Mouse (Mus musculus) granulocyte monocyte progenitor cell, adult 5-6 weeks (primary cell): ENCODE data around the gene Angptl3. TPM values are rescaled to one million over a fixed set of nuclear protein-coding genes. Genes with fewer than 3 reads are reported as not detected.

Experiments
- ATAC-seq: replicated peaks from 2 replicates; pipeline ENCODE4 v1.8.0; 2016; ENCODE audit warnings: mild to moderate bottlenecking, moderate TSS enrichment, inconsistent platforms; ENCODE audit not compliant: poor library complexity, severe bottlenecking
- total RNA-seq, 2 experiments: library from RNA; stranded (forward) in 1 of 2; stranded (reverse) in 1 of 2; fragments of 200-712, 200-1000 nt in 1 of 2; fragments of >200 nt in 1 of 2; fragmentation: Nextera tagmentation in 1 of 2; gene quantifications; 2 replicates each; pipeline ENCODE4 v1.2.3; 2014 to 2017

Angptl3 gene
- 0.56 and 1.1 TPM in 2 replicates for total RNA-seq (2014; fragmentation: Nextera tagmentation)
- 0.73 and 10.7 TPM in 2 replicates for total RNA-seq (2017)

DNA sequence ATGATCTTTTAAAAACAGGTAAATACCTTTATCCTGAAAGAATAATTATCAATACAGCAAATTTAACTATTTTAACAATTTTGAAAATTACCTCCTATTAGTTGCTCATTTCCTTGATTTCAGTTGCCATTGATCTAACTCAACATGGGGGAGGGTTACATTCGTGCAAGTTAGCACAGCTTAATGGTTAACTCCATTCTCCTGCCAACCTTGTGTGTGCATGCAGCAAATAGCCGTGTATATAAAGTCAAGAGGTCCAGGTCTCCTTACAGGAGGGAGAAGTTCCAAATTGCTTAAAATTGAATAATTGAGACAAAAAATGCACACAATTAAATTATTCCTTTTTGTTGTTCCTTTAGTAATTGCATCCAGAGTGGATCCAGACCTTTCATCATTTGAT is at the start of gene Angptl3:
TSS of gene Angptl3 (plus strand) at position 269 of the 400 bp plus-strand sequence.
- ATAC-seq = no peak

DNA sequence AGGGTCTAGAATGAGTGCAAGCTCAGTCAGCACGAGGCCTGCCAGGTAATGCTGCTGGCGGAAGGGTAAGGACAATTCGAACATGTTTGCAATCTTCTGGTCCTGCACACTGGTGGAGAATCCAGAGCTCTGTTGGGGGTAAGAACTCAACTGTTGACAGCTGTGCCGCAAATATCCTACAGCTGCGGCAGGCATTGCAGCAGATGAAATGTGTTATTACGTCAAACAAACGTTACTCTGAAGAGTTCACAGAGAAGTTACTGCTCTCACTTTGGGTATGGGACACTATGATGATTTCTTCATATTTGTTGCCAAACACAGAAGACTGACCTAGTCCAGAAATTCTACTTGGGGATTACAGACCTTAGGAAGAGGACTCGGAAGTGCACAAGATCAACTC is 46.1 kb upstream of the Angptl3 start:
- no peak for ATAC-seq

DNA sequence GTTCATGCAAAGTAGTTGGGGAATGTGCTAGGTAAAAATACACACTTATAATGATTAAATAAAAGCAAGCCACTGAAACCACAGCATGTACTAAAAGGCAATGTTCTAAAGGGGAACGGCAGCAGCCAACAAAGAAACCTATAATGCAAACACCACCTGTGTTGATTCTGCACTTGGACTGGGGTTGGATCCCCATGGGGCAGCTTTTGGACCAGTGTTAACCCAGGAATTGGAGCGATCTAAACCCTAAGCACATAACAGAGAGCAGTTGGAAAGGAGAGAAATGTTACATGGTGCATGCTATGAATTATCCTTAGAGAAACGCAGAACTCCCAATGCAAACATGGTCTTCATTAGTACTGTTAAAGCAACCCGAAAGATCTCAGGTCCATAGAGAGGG is 37.3 kb upstream of the Angptl3 start:
- ATAC-seq = no peak

DNA sequence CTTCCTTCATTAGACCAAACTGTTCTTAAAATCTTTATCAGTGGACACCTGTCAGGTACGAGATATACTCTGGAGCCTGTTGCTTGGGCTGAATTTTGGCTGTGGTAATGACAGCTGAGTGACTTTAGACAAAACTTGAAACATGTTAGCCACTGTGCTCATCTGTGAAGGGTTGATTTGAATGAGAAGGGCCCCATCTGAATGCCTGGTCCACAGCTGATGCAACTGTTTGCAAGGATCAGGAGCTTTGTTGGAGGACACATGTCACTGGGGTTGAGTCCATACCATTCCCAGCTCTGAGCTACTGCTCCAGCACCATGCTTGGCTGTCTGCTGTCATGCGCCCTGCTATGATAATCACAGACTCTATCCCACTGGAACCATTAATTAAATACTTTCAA is 25.2 kb upstream of the Angptl3 start:
- no peak for ATAC-seq

DNA sequence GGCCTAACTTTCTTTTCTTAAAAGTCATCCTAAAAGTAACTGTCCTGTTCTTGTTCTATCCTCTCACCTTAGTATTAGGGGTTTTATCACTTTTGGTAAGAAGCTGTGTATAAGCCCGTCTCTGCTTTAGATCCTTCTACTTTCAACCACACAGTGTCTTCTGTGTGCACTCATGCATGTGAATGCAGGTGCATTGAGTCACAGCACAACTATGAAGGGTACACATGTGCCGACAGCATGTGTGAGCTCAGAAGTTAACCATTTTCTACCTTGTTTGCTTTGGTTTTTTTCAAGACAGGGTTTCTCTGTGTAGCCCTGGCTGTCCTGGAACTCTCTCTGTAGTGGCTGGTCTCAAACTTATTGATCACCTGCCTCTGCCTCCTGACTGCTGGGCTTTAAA is 24.4 kb upstream of the Angptl3 start:
- ATAC-seq = no peak

DNA sequence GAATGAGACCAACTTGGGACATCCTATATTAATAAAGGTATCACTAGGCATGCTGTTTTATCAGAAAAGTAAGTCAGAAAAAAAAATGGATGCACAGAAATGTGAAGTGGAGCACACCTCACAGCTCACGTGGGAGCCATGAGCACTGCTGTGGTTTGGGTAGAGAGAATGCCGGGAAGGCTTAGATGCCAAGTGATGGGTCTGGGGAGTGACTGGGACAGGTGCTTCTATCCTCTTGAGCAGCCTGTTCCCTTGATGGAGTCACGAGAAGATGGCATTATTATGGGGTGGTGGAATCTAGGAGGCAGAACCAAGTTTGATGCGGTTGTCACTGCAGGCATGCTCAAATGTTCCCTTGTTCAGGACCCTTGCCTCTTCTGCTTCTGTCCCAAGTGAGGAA is 19.7 kb upstream of the Angptl3 start:
- no peak for ATAC-seq

DNA sequence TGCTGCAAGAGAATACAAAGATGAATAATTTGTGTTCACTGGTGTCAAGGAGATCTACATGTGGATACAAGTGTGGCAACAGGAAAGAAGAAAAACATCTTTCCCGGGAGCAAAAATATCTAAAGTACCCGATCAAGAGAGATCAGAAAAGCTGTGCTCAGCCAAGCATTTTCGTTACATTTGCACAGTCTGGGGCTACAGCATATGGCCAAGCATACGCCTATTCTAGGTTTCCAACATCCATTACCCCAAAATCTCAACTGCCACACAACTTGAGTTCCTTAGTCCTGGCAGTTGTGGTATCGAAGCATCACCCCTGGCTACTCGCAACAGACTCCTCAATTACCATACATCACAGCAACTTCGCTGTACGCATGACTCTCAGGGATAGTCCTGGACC is 8.5 kb upstream of the Angptl3 start:
- ATAC-seq = no peak

DNA sequence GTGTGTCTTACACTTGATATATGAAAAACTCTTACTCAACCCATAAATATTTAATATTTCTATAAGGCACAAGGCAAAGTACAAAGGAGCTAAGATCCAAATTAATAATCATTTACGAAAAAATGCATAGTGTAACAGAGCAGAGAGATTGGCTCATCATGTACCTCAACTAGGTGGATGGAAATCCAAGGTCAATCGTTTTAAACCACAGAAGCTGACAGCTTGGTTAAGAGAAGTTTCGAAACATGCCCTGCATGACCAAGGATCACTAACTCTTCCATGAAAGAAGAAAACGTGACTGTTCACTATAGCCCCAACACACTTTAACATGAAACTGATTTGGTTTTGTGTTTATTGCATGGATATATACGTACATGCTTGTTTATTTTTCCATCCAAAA is 2.4 kb upstream of the Angptl3 start:
- ATAC-seq = peak; percentile 62

DNA sequence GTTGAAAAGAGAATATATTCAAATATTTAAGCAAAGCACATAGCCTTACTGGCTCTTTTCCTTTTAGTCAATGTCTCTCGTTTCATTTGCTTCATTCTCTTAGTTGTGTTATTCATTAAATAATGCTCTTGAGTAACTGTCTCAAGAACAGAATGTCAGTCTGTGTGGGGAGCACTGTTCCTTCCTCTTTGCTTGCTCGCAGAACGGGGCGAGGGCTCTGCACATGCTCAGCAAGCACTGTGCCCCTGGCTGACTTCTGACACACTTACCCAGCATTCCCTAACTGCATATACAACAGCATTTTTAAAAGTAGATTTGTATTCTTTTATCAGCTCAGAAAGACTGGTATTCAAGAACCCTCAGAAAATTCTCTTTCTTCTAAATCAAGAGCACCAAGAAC is 2.2 kb downstream of the Angptl3 start:
- peak; percentile 95 for ATAC-seq

DNA sequence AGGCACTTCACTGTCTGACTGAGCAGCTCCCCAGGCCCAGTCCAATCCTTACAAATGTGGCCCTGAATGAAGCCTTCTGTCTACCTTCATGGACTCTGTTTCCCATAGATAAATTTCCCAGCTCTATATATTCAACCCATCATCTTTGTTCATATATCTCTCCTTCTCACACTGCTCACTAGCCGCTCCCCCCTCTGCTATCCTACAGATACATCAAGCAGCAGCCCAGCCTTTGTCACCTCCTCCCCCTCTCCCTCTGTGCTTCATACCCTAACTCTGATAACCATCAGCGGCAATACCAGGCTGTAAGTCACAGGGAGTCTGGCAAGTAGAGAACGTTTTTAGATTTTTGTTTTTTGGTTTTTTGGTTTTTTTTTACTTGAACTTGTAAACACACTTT is 14.1 kb downstream of the Angptl3 start:
- ATAC-seq = no peak

DNA sequence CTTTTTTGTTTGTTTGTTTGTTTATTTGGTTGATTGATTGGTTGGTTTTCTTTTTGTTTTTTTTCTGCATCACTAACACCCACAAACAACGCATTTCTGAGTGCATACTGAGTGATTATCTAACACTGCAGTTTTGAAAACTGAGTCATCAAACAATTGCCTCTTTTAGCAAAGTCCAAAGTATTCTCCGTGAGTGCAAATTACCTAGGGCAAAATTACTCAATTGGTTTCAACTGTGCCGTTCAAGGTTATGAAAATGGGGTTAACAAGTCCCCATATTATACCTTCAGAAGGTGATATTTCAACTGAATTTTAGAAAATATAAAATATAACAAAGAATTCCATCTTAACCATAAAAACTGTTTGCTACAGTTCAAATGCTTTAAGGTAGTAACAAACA is 15.7 kb downstream of the Angptl3 start:
- ATAC-seq = no peak

DNA sequence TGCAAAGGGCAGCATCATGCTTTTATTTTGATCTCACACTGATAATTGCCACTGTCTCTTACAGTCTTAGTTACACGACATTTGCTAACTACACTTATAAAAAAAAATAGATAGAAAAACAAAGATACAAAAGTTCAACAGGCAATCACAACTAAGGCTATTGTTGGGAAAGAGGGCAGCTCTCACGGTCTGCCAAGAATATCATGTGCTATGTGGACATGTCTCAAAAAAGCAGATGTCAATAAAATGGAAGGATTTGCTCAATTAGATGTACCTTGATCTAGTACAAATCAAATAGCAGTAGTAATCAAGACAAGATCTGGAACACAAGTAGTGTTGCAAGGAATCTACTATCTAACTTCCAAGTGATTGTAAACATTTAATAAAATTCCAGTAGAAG is 17.8 kb downstream of the Angptl3 start:
- no peak for ATAC-seq

DNA sequence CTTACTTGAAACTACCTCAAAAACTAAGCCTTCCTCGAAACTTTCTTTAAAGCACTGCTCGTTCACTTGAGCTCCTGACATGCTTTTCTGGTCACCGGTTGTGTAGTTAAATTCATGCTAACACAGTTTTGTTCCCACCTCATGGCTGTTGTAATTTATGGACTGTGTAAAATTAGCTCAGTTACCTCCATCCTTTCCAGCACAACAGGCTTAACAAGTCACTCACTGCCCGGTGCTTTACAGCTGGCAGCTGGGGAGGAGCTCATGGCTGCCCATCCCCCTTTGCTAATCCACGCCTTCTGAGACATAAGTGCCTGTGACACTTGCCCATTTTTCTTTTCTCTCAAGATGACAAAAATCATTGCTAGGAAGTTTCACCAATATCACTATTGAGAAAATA is 33.8 kb downstream of the Angptl3 start:
- ATAC-seq = no peak

DNA sequence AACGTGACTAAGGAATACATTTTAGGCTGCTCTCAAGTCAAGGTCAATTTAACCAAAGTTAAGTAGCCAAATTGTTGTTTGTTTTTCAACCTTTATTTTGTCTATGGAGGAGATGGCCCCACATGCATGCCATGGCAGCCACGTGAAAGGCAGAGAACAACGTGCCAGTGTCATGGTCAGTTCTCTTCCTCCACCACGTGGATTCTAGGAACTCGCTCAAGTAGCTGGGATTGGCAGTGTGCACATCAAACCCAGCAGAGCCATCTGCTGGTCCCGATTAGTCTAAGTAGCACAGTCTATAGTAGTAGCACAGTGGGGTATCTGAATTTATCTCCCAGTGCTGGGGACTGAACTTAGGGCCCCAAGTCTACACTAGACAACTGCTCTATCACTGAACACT is 38.1 kb downstream of the Angptl3 start:
- ATAC-seq = no peak

DNA sequence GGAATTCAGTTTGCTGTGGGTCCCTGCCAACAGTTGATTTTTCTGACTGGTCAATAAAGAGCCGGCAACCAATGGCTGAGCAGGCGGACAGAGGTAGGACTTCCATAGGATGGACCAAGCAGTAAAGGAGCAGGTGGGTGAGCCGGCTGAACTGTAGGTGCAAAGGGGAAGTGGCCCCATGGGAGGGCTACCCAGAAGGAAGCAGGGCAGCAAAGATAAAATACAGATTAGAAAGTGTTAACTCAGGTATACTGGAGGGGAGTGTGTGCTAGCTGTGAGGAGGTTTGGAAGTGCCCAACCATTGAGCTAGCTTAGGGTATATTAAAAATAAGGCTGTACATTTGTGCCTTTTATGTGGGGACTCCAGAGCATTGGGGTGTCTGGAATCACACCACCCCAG is 47.3 kb downstream of the Angptl3 start:
- ATAC-seq = no peak

DNA sequence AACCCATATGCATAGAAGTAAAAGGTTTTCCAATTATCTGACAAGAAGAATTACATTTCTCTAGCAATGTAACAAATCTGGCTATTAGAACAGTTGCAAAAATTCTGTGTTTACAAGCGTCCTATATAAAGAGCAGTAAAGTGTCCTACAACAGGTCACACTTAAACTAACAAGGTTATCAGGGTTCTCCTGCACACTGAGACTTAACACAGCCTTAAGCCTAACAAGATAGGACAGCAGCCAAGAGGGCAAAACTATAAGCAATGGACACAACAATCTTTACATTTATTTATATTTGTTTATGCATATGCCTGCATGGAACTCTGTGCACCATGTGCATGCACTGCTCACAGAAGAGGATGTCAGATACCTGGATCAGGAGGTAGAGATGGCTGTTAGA is 50.4 kb downstream of the Angptl3 start:
- no peak for ATAC-seq

DNA sequence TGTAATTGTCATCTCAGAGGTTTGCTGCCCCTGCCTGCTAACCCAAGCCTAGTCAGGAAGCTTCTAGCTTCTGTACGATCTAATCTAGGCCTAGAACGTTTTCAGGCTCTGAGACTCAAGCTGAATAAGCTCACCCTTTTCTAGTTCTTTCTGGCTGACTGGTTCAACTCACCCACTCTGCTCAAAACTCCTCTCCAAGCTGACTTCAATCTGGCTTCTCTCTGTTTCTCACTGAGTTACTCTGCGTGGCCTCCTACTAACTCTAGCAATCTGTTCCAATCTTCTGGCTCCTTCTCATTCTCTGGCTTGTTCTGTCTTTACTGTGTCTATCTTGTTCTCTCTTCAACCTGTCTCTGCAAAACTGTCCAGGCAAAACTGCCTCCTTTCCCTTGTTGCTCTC is 53.1 kb downstream of the Angptl3 start:
- ATAC-seq = no peak

DNA sequence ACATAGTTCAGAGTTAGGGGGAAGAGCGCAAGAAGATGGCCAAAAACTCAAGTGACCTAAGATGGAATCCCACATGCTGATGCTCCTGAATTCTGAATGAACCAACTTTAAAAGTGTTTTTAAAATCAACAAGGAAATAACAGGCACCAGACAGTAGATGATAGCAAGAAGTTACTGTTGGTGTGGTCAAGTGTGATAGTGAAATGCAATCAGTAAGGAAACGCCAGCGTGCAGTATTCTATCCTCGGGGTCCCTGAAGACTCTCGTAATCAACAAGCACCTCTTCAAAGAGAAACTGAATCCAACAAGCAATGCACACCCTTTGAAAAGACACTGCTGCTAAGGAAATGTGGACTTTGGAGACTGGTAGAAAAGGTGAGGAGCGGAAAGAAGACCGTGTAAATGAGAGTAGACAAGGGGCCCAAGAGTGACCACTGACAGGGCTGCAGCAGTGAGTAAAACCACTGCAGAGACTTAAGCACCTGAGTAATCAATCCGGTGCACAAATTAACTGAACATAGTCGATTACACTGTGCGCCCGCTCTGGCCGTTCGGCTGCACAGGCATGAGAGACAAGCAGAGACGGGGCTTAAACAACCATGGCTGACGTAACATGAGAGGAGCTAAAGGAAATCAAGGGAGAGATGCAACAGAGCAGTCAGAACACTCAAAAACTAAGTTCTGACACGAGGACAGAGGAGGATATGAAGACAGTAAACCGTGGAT is 57.2 kb downstream of the Angptl3 start:
- no peak for ATAC-seq

DNA sequence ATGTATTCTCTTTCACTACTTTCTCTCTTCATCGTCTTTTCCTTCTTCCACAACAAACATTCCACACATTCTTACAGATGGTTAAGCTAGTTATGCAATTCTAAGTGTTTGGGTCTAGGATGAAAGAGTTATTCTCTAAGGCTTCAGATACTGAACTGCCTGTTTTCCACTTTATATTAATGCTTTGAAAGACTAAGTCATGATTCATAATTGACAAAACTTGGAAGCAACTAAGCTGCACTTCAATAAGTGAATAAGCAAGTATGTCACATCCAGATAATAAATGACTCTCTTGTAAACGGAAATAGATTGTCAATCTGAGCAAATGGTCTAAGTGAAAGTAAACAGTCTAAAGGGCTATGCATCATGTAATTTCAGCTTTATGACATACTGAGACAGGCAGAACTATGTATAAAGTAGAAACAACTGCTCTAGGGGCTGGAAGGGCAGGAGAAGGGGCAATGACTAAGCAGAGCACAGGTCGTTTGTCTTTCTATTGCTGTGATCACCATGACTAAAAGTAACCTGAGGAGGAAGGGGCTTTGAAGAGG is 60.5 kb downstream of the Angptl3 start:
- ATAC-seq = no peak

DNA sequence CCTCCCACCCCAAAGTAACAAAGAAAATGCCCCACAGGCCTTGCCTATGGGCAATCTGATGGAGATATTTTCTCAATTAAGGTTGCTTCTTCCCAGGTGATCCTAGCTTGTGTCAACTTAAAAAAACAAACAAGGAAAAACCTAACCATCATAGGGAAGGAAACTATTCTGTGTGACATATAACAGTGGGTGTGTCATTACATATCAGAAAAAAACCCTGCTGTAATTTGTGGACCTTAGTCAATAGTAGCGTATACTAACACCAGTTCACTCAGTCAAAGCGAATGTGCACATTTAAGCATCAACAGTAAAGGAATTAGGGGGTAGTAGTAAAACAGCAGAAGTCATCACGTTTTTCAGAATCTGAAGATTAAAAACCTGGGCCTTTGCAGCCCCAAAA is 61.0 kb downstream of the Angptl3 start:
- no peak for ATAC-seq
